8 mouse cellular contexts compared by ENCODE assay signal in genomic region chr11:61652686-61653447, GRCm38 (mm10). TPM values are rescaled to one million over a fixed set of nuclear protein-coding genes. Genes with fewer than 3 reads are reported as not detected.
A peak's percentile ranks its signal among the peaks of the same experiment; 100 is the strongest.
DNase-seq lines count a peak whose midpoint lies in the region; ATAC-seq lines count a peak whose summit lies in the region.

Gene Grap (plus strand): TSS chr11:61653265.

- no peaks in the 10 kb centered on the region for H3K27me3 ChIP-seq in heart, embryonic 16.5 days (ENCODE audit: control insufficient read depth, insufficient read depth, low read length)

- no peak within 1 kb of the TSS; the same call in none of the 2 replicates for H3K27ac ChIP-seq in heart, embryonic 16.5 days (ENCODE audit: low read length)

- no peaks in the 10 kb centered on the region for H3K36me3 ChIP-seq in heart, embryonic 16.5 days (ENCODE audit: control insufficient read depth, insufficient read depth)

- no peaks in the 10 kb centered on the region; the same call in 1 of the 2 replicates for H3K4me1 ChIP-seq in heart, embryonic 16.5 days (ENCODE audit: control insufficient read depth, insufficient read depth, low read length)

- H3K9ac ChIP-seq in heart, embryonic 16.5 days (ENCODE audit: low read length) = peak within 1 kb of the TSS; percentile 42; the same call in 1 of the 2 replicates

- DNase-seq in spleen, adult 18-20 months = peak; percentile 64 to 65
- DNase-seq in spleen, adult 12 weeks (ENCODE audit: low spot score) = no peak
- peak; percentile 57 to 63 for DNase-seq in kidney, postnatal 36 days
- peak; percentile 90 for DNase-seq in naive thymus-derived CD4-positive, alpha-beta T cell, adult 2 months (ENCODE audit: low read depth)
- DNase-seq in left cerebral cortex, adult 9 months (ENCODE audit: low spot score in 2 of 2) = no peak
- DNase-seq in ovary, postnatal 36 days (ENCODE audit: low spot score) = no peak

- WGBS in heart, embryonic 16.5 days = 45% methylated on average over 10 of the region's 10 CpGs

- H3K4me2 ChIP-seq in heart, embryonic 16.5 days (ENCODE audit: low read depth, low read length) = peak within 1 kb of the TSS; percentile 45

- H3K4me3 ChIP-seq in heart, embryonic 16.5 days (ENCODE audit: low read length) = peak within 1 kb of the TSS; percentile 45

- no peaks in the 10 kb centered on the region for H3K9me3 ChIP-seq in heart, embryonic 16.5 days (replicated peaks; ENCODE audit: control insufficient read depth, low read length)

- peak; percentile 73 for ATAC-seq in heart, embryonic 16.5 days (replicated peaks; ENCODE audit: extremely low read depth, insufficient read depth, low FRiP score)
- no peak for ATAC-seq in erythroid progenitor cell, adult 5-6 weeks (replicated peaks; ENCODE audit: low FRiP score, poor library complexity, severe bottlenecking)

RNA-seq across cellular contexts. Expression of gene Grap, which starts in this region (rescaled TPM):
- 13.9 and 15.7 TPM in 2 replicates for polyA plus RNA-seq in heart, embryonic 16.5 days (2015; fragmentation: Nextera tagmentation; extraction: Ambion mirVana)
- 1.4 and 9.2 TPM in 2 replicates for total RNA-seq in erythroid progenitor cell, adult 5-6 weeks (2015; ENCODE audit: low replicate concordance)
- total RNA-seq in erythroid progenitor cell, adult 5-6 weeks (2017; ENCODE audit: low replicate concordance) = 0.51 and 1.4 TPM in 2 replicates

Comparison
In these comparisons a context has a peak if more than half of its experiments do, and no peak if none do; other contexts are left out.
1. DNase-seq: peak in spleen, adult 18-20 months (2 of 2), kidney, postnatal 36 days (2 of 2) and naive thymus-derived CD4-positive, alpha-beta T cell, adult 2 months (single experiment); none in spleen, adult 12 weeks (single experiment), left cerebral cortex, adult 9 months (0 of 2) and ovary, postnatal 36 days (single experiment).